Mouse (Mus musculus): Measurements from ENCODE around the gene Arglu1. TPM values are rescaled to one million over a fixed set of nuclear protein-coding genes. Genes with fewer than 3 reads are reported as not detected.

Gene Arglu1
- polyA plus RNA-seq, 1 experiment from 2014 or later, result 100 TPM

GRCm38 (mm10) chr8:8639569-8640263, 50.6 kb downstream of the Arglu1 start:
- Histone ChIP-seq H3K27me3 (ENCODE audit: control insufficient read depth, insufficient read depth, low read length) (no peaks in the 10 kb centered on the region), H3K4me2 (ENCODE audit: low read depth, low read length) (no peak overlapping the region), H3K36me3 (ENCODE audit: control insufficient read depth, insufficient read depth, low read length) (no peaks in the 10 kb centered on the region), H3K9ac (ENCODE audit: low read length) (no peak overlapping the region), H3K4me3 (replicated peaks; ENCODE audit: low read length) (no peak overlapping the region), H3K27ac (ENCODE audit: low read length) (no peak overlapping the region), H3K4me1 (ENCODE audit: control insufficient read depth, insufficient read depth, low read length) (0 out of 2 replicates have a peak, but pooled peaks cover 6% of the 10 kb centered on the region), H3K9me3 (replicated peaks; ENCODE audit: control insufficient read depth, low read length) (no peaks in the 10 kb centered on the region)
- WGBS, result 56% methylated on average over 8 of the region's 8 CpGs
- no peak for ATAC-seq (ENCODE audit: insufficient read depth, low FRiP score)

GRCm38 (mm10) chr8:8631394-8631793, 58.9 kb downstream of the Arglu1 start:
- Histone ChIP-seq H3K4me3 (replicated peaks; ENCODE audit: low read length) (no peak overlapping the region), H3K4me1 (ENCODE audit: control insufficient read depth, insufficient read depth, low read length) (peaks cover 4% of the 10 kb centered on the region; the same call in 1 of the 2 replicates), H3K27me3 (ENCODE audit: control insufficient read depth, insufficient read depth, low read length) (no peaks in the 10 kb centered on the region), H3K9me3 (replicated peaks; ENCODE audit: control insufficient read depth, low read length) (no peaks in the 10 kb centered on the region), H3K9ac (ENCODE audit: low read length) (no peak overlapping the region), H3K4me2 (ENCODE audit: low read depth, low read length) (no peak overlapping the region), H3K36me3 (ENCODE audit: control insufficient read depth, insufficient read depth, low read length) (0 out of 2 replicates have a peak, but pooled peaks cover 4% of the 10 kb centered on the region), H3K27ac (ENCODE audit: low read length) (no peak overlapping the region)
- WGBS, result 77% methylated on average over 7 of the region's 7 CpGs
- no peak for ATAC-seq (ENCODE audit: insufficient read depth, low FRiP score)

GRCm38 (mm10) chr8:8624017-8624416, 66.3 kb downstream of the Arglu1 start:
- peaks cover 11% of the 10 kb centered on the region; the same call in 1 of the 2 replicates for H3K4me1 ChIP-seq (ENCODE audit: control insufficient read depth, insufficient read depth, low read length)
- ATAC-seq (ENCODE audit: insufficient read depth, low FRiP score), result no peak
- 52% methylated on average over 7 of the region's 7 CpGs for WGBS
- no peak overlapping the region for H3K4me2 ChIP-seq (ENCODE audit: low read depth, low read length)
- no peak overlapping the region for H3K9ac ChIP-seq (ENCODE audit: low read length)
- H3K36me3 ChIP-seq (ENCODE audit: control insufficient read depth, insufficient read depth, low read length), result peaks cover 18% of the 10 kb centered on the region
- no peaks in the 10 kb centered on the region for H3K9me3 ChIP-seq (replicated peaks; ENCODE audit: control insufficient read depth, low read length)
- H3K27me3 ChIP-seq (ENCODE audit: control insufficient read depth, insufficient read depth, low read length), result no peaks in the 10 kb centered on the region
- no peak overlapping the region for H3K27ac ChIP-seq (ENCODE audit: low read length)
- H3K4me3 ChIP-seq (replicated peaks; ENCODE audit: low read length), result no peak overlapping the region

- no peaks in the 10 kb centered on the region for H3K9me3 ChIP-seq (replicated peaks; ENCODE audit: control insufficient read depth, low read length)
- H3K9ac ChIP-seq (ENCODE audit: low read length), result no peak overlapping the region
- H3K36me3 ChIP-seq (ENCODE audit: control insufficient read depth, insufficient read depth, low read length), result peaks cover 18% of the 10 kb centered on the region
- no peak overlapping the region for H3K4me2 ChIP-seq (ENCODE audit: low read depth, low read length)
- H3K27me3 ChIP-seq (ENCODE audit: control insufficient read depth, insufficient read depth, low read length), result no peaks in the 10 kb centered on the region
- no peak for ATAC-seq (ENCODE audit: insufficient read depth, low FRiP score)
- H3K4me3 ChIP-seq (replicated peaks; ENCODE audit: low read length), result no peak overlapping the region
- peaks cover 11% of the 10 kb centered on the region; the same call in 1 of the 2 replicates for H3K4me1 ChIP-seq (ENCODE audit: control insufficient read depth, insufficient read depth, low read length)
- H3K27ac ChIP-seq (ENCODE audit: low read length), result no peak overlapping the region
- 41% methylated on average over 8 of the region's 8 CpGs for WGBS
Measured at GRCm38 (mm10) chr8:8623486-8623885, 66.8 kb downstream of the Arglu1 start.

- ATAC-seq (ENCODE audit: insufficient read depth, low FRiP score), result no peak
- no peak overlapping the region for H3K9ac ChIP-seq (ENCODE audit: low read length)
- peaks cover 11% of the 10 kb centered on the region; the same call in 1 of the 2 replicates for H3K4me1 ChIP-seq (ENCODE audit: control insufficient read depth, insufficient read depth, low read length)
- H3K4me2 ChIP-seq (ENCODE audit: low read depth, low read length), result no peak overlapping the region
- no peaks in the 10 kb centered on the region for H3K27me3 ChIP-seq (ENCODE audit: control insufficient read depth, insufficient read depth, low read length)
- H3K4me3 ChIP-seq (replicated peaks; ENCODE audit: low read length), result no peak overlapping the region
- H3K9me3 ChIP-seq (replicated peaks; ENCODE audit: control insufficient read depth, low read length), result no peaks in the 10 kb centered on the region
- H3K36me3 ChIP-seq (ENCODE audit: control insufficient read depth, insufficient read depth, low read length), result peaks cover 15% of the 10 kb centered on the region
- 83% methylated on average over 3 of the region's 3 CpGs for WGBS
- no peak overlapping the region for H3K27ac ChIP-seq (ENCODE audit: low read length)
Measured at GRCm38 (mm10) chr8:8622476-8622875, 67.8 kb downstream of the Arglu1 start.

- Histone ChIP-seq H3K9me3 (replicated peaks; ENCODE audit: control insufficient read depth, low read length) (no peaks in the 10 kb centered on the region), H3K9ac (ENCODE audit: low read length) (no peak overlapping the region), H3K4me2 (ENCODE audit: low read depth, low read length) (no peak overlapping the region), H3K4me3 (replicated peaks; ENCODE audit: low read length) (no peak overlapping the region), H3K27ac (ENCODE audit: low read length) (no peak overlapping the region), H3K4me1 (ENCODE audit: control insufficient read depth, insufficient read depth, low read length) (peaks cover 11% of the 10 kb centered on the region; the same call in 1 of the 2 replicates), H3K27me3 (ENCODE audit: control insufficient read depth, insufficient read depth, low read length) (no peaks in the 10 kb centered on the region), H3K36me3 (ENCODE audit: control insufficient read depth, insufficient read depth, low read length) (peaks cover 15% of the 10 kb centered on the region)
- WGBS, result 84% methylated on average over 12 of the region's 12 CpGs
- no peak for ATAC-seq (ENCODE audit: insufficient read depth, low FRiP score)
Measured at GRCm38 (mm10) chr8:8622031-8622430, 68.3 kb downstream of the Arglu1 start.

- H3K36me3 ChIP-seq (ENCODE audit: control insufficient read depth, insufficient read depth, low read length), result peaks cover 15% of the 10 kb centered on the region
- H3K4me1 ChIP-seq (ENCODE audit: control insufficient read depth, insufficient read depth, low read length), result peaks cover 11% of the 10 kb centered on the region; the same call in 1 of the 2 replicates
- H3K4me3 ChIP-seq (replicated peaks; ENCODE audit: low read length), result no peak overlapping the region
- H3K27ac ChIP-seq (ENCODE audit: low read length), result no peak overlapping the region
- no peak overlapping the region for H3K9ac ChIP-seq (ENCODE audit: low read length)
- no peak for ATAC-seq (ENCODE audit: insufficient read depth, low FRiP score)
- 76% methylated on average over 16 of the region's 16 CpGs for WGBS
- H3K4me2 ChIP-seq (ENCODE audit: low read depth, low read length), result no peak overlapping the region
- no peaks in the 10 kb centered on the region for H3K27me3 ChIP-seq (ENCODE audit: control insufficient read depth, insufficient read depth, low read length)
- H3K9me3 ChIP-seq (replicated peaks; ENCODE audit: control insufficient read depth, low read length), result no peaks in the 10 kb centered on the region
Measured at GRCm38 (mm10) chr8:8621236-8621917, 68.9 kb downstream of the Arglu1 start.

- no peak overlapping the region for H3K9ac ChIP-seq (ENCODE audit: low read length)
- WGBS, result 86% methylated on average over 21 of the region's 21 CpGs
- no peaks in the 10 kb centered on the region for H3K27me3 ChIP-seq (ENCODE audit: control insufficient read depth, insufficient read depth, low read length)
- no peak overlapping the region for H3K4me2 ChIP-seq (ENCODE audit: low read depth, low read length)
- peaks cover 11% of the 10 kb centered on the region; the same call in 1 of the 2 replicates for H3K4me1 ChIP-seq (ENCODE audit: control insufficient read depth, insufficient read depth, low read length)
- no peak overlapping the region for H3K4me3 ChIP-seq (replicated peaks; ENCODE audit: low read length)
- H3K9me3 ChIP-seq (replicated peaks; ENCODE audit: control insufficient read depth, low read length), result no peaks in the 10 kb centered on the region
- peaks cover 15% of the 10 kb centered on the region for H3K36me3 ChIP-seq (ENCODE audit: control insufficient read depth, insufficient read depth, low read length)
- no peak for ATAC-seq (ENCODE audit: insufficient read depth, low FRiP score)
- no peak overlapping the region for H3K27ac ChIP-seq (ENCODE audit: low read length)
Measured at GRCm38 (mm10) chr8:8620536-8620935, 69.8 kb downstream of the Arglu1 start.
